8 mouse cellular contexts compared by ENCODE assay signal in the genomic region with DNA sequence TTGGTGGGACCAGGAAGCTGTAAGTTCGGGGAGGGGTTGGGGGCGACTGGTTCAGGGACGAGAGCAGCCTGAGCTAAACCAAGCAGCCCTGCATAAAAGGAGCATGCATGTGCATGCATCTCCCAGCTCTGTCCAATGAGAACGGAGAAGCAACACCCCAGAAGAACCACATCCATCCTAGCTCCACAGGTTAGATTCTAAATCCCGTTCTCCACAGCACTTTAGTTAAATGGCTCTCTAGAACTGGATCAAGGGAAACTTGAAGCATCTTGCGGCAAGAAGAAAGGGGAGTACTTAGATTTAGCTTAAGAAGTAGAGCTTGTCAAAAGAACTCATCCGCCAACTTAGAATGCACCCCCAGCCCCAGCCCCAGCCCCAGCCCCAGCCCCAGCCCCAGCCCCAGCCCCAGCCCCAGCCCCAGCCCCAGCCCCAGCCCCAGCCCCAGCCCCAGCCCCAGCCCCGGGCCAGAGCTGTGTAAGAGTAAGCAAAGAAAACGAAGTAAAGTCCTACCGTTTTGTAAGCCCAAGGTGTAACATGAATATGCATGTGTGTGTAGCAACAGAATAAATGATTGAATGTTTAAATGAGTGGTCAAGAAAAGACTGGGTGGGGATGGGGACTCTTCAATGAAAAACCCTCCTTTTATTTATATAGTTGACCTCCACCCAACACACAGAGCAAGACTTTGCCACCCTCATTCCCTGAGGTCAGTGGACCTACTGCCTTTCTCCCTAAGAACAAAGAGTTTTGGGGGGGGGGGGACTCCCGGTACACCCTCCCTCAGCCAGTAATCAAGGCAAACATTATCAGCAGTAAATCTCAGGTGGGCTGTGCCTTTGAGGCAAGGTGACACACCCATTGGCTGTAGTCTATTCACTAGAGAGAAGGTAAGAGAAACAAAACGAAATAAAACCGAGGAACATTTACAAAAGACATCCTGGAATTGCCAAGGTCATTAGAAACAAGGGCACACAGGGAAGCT.
"Had no signal": no experiment of that assay in that cellular context is flagged by ENCODE, and none has a peak within 500 bp of the region (broad histone marks: within the 10 kb centered on the region; RNA-seq: fewer than 3 reads in every experiment).

No protein-coding gene starts in this region.

- H3K36me3 ChIP-seq: limb, embryonic 13.5 days; midbrain, embryonic 13.5 days had no signal

- H3K4me2 ChIP-seq: limb, embryonic 13.5 days; midbrain, embryonic 13.5 days had no signal

- H3K27ac ChIP-seq: limb, embryonic 13.5 days; liver, embryonic 14.5 days; midbrain, embryonic 13.5 days had no signal

- H3K9ac ChIP-seq: limb, embryonic 13.5 days; liver, embryonic 14.5 days; midbrain, embryonic 13.5 days had no signal

- H3K9me3 ChIP-seq: limb, embryonic 13.5 days; midbrain, embryonic 13.5 days had no signal

- H3K4me3 ChIP-seq: limb, embryonic 13.5 days; midbrain, embryonic 13.5 days had no signal

- H3K27me3 ChIP-seq: limb, embryonic 13.5 days; midbrain, embryonic 13.5 days had no signal

- ATAC-seq: midbrain, embryonic 13.5 days had no signal

- DNase-seq: kidney, postnatal 14 days; left cerebral cortex, postnatal 4 days; lung, adult 18-20 months; right cerebral cortex, postnatal 14 days; thymus, postnatal 36 days had no signal
